Mouse (Mus musculus) lung, postnatal 36 days (tissue): ENCODE measurements around the gene Tspear.
"Not testable (repeated sequence)": the region's sequence is repeated elsewhere in the genome, so short reads cannot be mapped to it uniquely, and the experiment has no call there.

Source experiments
- DNase-seq: peaks from one replicate; pipeline ENCODE4 v3.0.0; 2022; ENCODE audit warnings: mixed read lengths

Gene Tspear

DNA sequence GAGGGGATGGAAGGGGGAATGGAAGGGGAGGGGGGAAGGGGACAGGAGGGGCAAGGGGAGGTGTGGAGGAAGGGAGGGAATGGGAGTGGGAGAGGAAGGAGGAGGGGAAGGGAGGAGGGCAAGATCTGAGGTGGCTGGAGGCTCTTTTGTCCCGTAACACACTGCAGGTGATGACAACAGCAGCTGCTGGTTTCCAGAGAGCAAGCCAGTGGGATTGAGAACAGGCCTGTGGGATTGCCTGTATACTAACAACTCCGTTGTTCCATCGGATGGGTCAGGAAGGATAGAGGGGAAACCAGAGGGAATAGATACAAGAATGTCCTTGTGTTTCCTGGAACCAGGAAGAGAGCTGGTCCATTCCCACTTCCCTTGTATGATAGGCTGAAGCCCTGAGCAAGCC, 111.3 kb downstream of the Tspear start:
- DNase-seq, result no peak

- not testable (repeated sequence) for DNase-seq
Measured at GRCm38 (mm10) chr10:77798164-77798920, 112.0 kb downstream of the Tspear start.

- DNase-seq, result no peak
Measured at GRCm38 (mm10) chr10:77798921-77799508, 112.6 kb downstream of the Tspear start, which contains the start of gene Gm19668. TSS of gene Gm19668 (minus strand) at chr10:77799133.

GRCm38 (mm10) chr10:77804095-77804494, 117.7 kb downstream of the Tspear start:
- no peak for DNase-seq

GRCm38 (mm10) chr10:77811743-77812142, 125.4 kb downstream of the Tspear start, which contains the start of gene Gm9507:
TSS of gene Gm9507 (minus strand) at chr10:77811843.
- no peak for DNase-seq

- DNase-seq, result no peak
Measured at GRCm38 (mm10) chr10:77814382-77814781, 128.0 kb downstream of the Tspear start, which contains the start of gene Gm2696. TSS of gene Gm2696 (plus strand) at chr10:77814682.

DNA sequence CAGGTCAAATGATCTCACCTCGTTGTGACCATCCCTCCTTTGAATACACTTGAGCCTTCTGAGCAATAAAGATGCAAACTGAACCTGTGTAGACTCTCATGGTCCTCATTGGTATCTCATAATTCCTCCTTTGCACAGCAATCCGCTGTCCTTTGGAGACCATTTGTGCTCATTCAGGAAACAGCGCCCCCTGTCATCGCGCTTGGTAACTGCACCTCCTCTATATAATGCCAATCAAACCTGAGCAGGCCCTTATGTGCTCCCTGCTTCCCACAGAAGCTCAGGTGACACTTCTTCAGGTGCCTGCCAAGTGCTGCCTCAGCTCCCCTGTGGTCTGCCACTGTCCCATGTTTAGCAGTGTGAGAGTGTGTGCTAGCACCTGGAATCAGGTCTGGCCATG, 129.1 kb downstream of the Tspear start:
- peak; percentile 39 for DNase-seq

DNA sequence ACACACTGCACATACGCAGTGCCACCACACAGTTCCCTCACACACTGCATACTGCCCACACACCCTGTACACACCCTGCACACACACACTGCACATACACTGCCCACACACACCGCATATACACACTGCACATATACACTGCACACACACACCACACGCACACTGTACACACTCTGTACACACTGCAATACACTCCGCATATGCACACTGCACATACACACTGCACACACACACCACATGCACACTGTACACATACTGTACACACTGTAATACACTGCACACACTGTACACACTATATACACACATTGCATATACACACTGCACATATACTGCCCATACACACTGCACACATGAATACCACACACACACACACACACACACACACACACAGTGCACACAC, 132.2 kb downstream of the Tspear start:
- DNase-seq, result no peak

GRCm38 (mm10) chr10:77819203-77819602, 132.8 kb downstream of the Tspear start:
- no peak for DNase-seq

GRCm38 (mm10) chr10:77826951-77827350, 140.6 kb downstream of the Tspear start, which contains the start of gene Krtap10-4:
TSS of gene Krtap10-4 (minus strand) at chr10:77827095.
- DNase-seq, result peak; percentile 2

DNA sequence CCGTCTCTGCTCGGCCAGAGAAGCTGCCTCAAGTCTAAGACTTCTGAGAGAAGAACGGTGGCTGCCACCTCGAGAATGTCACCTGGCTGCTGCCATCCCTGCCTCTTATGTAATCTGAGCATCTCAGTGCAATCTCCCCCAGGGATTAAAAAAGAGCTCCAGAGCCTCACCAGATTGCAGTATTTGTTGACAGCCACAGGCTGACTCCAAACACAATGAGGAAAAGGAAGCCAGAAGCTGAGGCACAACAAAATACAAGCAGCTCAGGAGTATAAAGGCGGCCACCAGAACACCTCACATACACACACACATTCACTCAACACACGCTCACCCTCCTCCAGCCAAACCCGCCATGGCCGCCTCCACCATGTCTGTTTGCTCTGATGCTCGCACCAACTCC, 149.3 kb downstream of the Tspear start, which contains the start of gene Krtap10-10:
Gene Krtap10-10, plus strand, starts transcription at position 301 of the 400 bp plus-strand sequence.
- no peak for DNase-seq

- DNase-seq, result no peak
Measured at GRCm38 (mm10) chr10:77839006-77839405, 152.6 kb downstream of the Tspear start.

DNA sequence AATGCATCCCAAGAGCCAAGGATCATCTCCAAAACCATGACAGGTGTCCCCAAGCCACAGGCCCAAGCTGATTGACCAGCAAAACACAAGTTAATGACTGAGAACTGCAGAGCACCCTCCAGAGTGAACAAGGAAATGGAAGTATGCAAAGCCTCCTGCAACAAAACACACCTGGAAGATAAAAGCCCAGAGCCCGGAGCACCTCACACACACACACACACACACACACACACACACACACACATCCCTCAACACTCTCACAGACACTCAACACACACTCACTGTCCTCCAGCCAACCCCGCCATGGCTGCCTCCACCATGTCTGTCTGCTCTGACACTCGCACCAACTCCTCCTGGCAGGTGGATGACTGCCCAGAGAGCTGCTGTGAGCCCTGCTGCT, 160.1 kb downstream of the Tspear start, which contains the start of gene Gm36176:
Gene Gm36176, plus strand, starts transcription at position 301 of the 400 bp plus-strand sequence.
- DNase-seq, result no peak

GRCm38 (mm10) chr10:77846961-77847360, 160.6 kb downstream of the Tspear start:
- no peak for DNase-seq

DNA sequence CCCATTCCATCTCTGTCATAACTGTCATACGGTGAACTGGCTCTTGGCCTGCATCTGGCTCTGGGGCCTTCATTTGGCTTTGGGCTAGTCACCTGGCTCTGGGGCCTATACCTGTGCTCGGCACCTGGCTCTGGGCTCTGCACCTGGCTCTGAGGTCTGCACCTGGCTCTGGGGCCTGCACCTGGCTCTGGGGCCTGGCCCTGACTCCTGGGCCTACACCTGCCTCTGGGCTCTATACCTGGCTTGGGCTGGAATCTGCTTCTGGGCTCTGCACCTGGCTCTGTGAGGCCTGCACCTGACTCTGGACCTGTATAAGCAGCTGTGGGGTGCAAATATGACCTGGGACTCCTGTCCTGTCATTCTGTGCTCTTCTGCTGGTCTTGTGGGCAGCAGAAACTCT, 161.2 kb downstream of the Tspear start:
- DNase-seq, result no peak

GRCm38 (mm10) chr10:77852559-77852958, 166.2 kb downstream of the Tspear start, which contains the start of gene Gm10318:
TSS of gene Gm10318 (plus strand) at chr10:77852859.
- DNase-seq, result no peak

GRCm38 (mm10) chr10:77861675-77862074, 175.3 kb downstream of the Tspear start, which contains the start of gene Gm3285:
TSS of gene Gm3285 (plus strand) at chr10:77861975.
- DNase-seq, result no peak

GRCm38 (mm10) chr10:77864067-77864761, 177.8 kb downstream of the Tspear start:
- DNase-seq, result peak; percentile 58

GRCm38 (mm10) chr10:77864762-77865143, 178.4 kb downstream of the Tspear start:
- DNase-seq, result no peak

- no peak for DNase-seq
Measured at GRCm38 (mm10) chr10:77867546-77867945, 181.2 kb downstream of the Tspear start.

DNA sequence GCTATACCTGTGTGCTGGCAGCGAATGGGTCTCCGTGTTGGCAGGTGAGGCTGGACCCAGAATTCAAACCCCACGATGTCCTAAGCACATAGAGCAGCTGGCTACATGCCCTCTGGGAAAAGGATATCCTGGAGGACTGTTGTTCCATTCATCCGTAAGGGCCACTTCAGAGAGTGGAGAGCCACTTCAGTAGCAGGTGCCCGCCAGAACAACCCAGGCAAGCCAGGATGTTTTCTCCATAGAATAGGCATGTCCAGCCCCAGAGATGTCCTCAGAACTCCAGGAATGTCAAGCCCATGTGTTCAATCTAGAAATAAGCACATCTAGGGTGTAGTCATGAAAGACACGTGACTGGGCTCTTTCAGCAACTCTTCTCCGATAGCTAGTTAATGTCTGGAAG, 183.3 kb downstream of the Tspear start:
- DNase-seq, result peak; percentile 65

- DNase-seq, result peak; percentile 46
Measured at GRCm38 (mm10) chr10:77878985-77879384, 192.6 kb downstream of the Tspear start.

DNA sequence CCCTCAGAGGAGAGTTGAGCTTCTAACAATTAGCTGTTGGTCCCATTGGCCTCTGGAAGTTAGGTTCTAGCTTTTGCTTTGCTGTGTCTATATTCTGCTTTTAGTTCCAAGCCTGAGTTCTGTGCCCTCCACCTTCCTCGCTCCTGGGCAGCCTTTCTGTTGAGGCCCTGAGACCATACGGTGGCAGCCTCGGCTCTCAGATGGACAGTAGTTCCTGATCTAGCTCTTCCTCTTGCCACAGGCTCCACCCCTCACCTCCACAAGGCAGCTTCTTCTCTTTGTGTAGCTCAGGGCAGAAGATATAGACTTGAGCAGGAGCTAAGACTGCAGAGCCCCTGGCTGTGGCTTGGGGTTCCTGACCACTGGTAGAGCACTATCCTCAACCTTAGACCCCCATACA, 193.9 kb downstream of the Tspear start:
- DNase-seq, result no peak
